Mouse (Mus musculus) cerebellum, postnatal 10 days (tissue): ENCODE measurements around the gene Klk10.

Source experiments
- DNase-seq, 2 experiments: peaks; one replicate each; pipeline ENCODE4 v3.0.0; 2021; ENCODE audit warnings: mixed read lengths in 2 of 2

Gene Klk10

DNA sequence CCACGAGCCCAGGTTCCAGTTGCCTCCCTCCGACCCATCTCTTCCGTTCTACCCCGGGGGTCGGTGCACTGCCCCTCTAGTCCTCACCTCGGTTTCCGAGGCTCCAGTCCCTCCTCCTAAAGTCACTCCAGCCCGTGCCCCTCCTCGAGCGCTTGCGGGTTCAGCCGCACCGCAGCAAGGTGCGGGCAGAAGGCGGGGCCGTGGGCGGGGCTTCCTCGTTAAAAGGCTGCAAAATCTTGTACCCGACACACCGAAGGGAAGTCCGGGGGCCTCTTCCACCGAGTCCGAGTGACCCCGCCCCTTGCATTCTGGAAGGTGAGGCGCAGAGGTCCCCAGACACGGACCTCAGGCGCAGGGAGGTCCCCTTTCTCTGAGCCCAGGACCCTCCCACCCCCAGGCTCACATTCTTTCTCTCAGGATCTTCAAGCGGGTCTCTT is 16.5 kb downstream of the Klk10 start, which contains the start of gene Klk8:
Gene Klk8 (plus strand): TSS at position 245 of the 437 bp plus-strand sequence.
- peak in 1 of 2 experiments; percentile 25 for DNase-seq

DNA sequence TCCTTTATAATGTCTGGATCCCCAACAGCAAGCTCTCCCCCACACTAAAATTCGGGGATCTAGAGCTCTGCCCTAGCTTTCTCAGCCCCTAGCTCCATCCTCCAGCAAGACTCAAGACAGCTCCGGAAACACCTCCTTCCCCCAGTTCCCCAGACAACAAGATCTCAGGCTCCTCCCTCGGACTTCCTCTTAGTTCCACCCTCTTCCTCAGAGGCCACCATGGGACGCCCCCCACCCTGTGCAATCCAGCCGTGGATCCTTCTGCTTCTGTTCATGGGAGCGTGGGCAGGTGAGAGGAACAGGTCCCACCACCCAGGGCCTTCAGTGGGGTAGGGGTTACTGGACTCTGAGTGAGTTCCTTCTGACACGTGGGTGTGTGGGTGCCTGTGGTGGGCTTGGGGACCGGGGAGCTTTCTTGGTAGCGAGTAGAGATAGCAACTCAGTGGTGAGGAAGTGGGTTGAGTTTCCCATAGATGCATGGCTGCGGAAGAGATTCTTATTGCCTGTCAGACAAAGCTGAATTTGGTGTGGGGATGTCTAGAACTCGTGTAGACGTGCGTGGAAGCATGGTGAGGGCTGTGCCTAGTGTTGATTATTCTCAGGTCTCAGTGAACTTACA is 17.1 kb downstream of the Klk10 start:
- no peak for DNase-seq

DNA sequence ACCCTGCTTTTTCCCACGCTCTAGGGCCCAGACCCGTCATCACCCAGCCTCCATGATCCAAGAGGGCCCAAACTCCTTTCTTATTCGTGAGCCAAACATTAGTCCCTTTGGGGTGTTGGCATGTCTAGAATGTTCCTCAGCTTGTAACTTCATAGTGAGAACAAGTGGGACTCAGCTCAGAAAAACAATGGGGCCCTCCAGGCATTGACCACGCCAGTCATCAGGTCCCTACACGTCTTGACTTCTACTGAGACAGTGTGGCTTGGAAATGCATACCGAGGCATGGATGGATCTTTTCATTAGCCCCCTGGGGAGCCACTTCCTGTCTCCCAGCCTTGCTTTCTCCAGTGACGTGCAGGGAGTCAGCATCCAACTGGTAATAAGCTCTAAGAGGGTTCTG is 19.0 kb downstream of the Klk10 start:
- DNase-seq: no peak

DNA sequence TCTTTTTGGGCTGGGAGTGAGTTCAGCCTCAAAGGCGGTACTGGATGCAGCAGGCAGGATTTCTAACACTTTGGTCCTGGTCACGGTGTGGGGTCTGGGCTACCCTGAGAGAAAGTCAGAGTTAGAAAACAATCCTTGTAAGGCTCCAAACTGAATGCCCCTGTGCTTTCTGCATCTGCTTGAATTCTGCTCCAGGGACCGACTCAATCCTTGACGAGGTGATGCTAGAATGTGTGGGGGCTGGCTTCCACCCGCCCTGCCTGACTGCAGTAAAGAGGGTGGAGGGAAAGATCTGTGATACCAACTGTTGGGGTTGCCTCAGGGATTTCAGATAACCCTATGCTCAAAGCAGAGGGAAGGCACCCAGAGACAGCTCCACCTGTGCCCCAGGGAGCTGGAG is 30.2 kb downstream of the Klk10 start, which contains the start of gene Klk7:
Gene Klk7 (plus strand): TSS at position 301 of the 400 bp plus-strand sequence.
- DNase-seq: no peak

DNA sequence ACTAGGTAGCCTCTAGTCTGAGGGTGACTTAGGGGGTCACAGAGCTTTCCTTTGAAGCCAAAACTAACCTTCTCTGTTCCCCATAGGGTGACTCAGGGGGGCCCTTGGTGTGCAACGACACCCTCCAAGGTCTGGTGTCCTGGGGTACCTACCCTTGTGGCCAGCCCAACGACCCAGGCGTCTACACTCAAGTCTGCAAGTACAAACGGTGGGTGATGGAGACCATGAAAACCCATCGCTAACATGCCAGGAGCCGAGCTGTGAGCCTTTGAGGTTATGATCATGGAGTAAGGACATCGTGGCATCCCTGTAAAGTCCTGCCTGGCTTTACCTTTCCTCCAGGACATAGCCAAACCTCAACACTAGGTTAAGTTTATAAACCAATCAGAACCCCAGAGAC is 34.4 kb downstream of the Klk10 start:
- DNase-seq: no peak

DNA sequence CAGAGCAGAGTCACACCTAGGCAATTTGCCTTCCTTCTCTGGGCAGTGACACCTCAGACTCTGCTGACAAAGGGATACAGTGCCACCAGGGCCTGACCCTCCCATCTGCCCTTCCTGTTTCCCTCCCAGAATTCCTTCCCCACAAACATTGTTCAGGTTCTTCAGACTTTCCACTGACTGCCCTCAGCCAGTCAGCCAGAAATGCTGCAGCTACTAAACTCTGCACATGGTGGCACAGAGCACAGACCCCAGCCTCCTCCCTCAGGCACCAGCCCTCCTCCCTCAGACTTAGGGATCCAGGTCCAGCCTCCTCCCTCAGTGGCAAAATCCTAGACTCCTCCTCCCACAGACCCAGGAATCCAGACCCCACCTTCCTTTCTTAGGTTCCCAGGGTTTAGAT is 35.9 kb downstream of the Klk10 start:
- DNase-seq: no peak

DNA sequence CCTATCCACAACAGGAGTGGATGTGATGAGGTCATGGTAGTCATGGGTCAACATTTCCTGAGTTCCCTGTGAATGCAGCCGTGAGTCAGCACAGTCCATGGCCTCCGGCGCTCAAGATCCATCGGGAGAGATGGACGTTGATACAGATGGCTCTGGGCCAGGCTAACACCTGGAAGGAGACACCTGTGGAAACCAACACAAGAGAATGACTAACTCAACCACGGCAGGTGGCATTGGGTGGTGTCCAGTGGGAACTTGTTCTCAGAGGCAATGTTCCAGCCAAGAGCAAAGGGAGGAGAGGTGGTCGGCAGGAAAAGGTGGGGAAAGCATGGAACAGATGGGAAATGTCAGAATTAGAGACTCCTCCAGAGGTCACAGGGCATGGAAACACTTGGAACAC is 40.7 kb downstream of the Klk10 start:
- no peak for DNase-seq

DNA sequence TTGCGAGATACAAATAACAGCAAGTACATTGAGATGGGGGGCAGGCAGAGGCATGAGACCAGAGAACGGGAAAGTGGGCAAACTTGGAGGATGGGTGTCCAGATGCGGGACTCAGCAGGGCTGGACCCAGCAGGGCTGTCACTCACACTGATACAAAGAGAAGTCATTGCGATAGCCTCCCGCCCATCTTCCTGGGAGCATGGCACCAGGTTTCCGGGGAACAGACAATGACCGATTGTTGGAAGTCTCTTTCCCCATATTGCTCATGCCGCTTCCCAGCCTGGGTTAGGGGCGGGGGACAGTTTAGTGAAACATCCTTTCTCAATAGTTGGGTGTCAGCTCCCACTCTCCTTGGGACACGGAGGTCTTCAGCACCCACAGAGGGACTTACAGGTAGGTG is 43.4 kb downstream of the Klk10 start, which contains the start of gene Klk6:
Gene Klk6 (plus strand): TSS at position 301 of the 400 bp plus-strand sequence.
- no peak for DNase-seq

DNA sequence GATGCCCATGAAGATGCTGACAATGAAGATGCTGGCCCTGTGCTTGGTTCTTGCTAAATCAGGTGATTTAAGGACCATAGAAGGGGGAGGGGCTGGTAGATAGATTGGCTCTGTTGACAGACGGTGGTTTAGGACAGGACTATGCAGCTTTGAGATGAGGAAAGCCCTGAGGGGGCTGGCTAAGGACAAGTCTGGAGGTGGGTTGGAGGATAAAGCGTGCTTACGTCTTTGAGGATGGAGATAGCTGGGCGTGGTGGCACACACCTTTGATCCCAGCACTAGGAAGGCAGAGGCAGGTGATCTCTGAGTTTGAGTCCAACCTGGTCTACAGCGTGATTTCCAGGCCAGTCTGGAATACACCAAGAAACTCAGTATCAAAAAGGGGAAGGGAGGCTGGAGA is 45.2 kb downstream of the Klk10 start:
- DNase-seq: no peak

DNA sequence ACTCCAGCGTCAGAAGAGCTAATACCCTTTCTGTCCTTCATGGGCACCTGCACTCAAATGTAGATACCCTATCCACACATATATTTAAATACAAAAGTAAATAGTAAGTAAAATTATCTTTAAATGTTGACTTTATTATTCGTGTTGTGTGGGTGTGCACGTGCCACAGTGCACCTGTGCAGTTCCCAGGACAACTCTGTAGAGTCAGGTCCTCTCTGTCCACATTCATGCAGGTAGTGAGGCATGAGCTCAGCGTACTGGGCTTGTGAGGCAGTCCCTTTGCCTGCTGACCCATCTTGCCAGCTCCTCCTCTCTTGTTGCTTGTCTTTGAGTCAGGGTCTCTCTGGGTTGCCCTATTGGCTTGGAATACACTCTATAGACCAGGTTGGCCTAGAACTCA is 46.9 kb downstream of the Klk10 start:
- DNase-seq: no peak

DNA sequence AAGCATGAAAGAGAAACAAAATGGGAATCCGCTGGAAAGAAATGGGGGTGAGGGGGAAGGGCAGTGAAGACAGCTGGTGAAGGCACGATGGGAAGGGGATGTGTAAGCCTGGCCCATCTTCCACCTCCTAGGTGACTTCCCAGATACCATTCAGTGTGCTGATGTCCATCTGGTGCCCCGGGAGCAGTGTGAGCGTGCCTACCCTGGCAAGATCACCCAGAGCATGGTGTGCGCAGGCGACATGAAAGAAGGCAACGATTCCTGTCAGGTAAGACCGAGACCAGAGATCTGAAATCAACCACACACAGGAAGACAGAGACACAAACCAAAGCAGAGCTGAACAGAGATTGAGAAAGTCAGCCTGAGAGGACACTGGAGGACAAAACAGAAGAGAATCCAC is 48.2 kb downstream of the Klk10 start:
- DNase-seq: no peak
